28 mouse cellular contexts compared by ENCODE assay signal in genomic region chr8:41820605-41821395, GRCm38 (mm10).
DNase-seq lines count a peak whose midpoint lies in the region; ATAC-seq and TF ChIP-seq lines count a peak whose summit lies in the region.
"Had no signal": no experiment of that assay in that cellular context is flagged by ENCODE, and none has a peak within 500 bp of the region (broad histone marks: within the 10 kb centered on the region; RNA-seq: fewer than 3 reads in every experiment).

No protein-coding gene starts in this region.

- H3K4me1 ChIP-seq in intestine, postnatal 0 days (replicated peaks; ENCODE audit: control insufficient read depth, insufficient read depth, low read length): no peaks in the 10 kb centered on the region
- no peaks in the 10 kb centered on the region for H3K4me1 ChIP-seq in forebrain, embryonic 11.5 days (replicated peaks; ENCODE audit: control insufficient read depth, insufficient read depth, low read length)
- H3K4me1 ChIP-seq: forebrain, embryonic 13.5 days had no signal

- no peak for TF ChIP-seq CTCF in intestine, postnatal 0 days (IDR thresholded peaks at IDR 0.05; ENCODE audit: low read depth)

- H3K36me3 ChIP-seq in intestine, postnatal 0 days (ENCODE audit: control insufficient read depth, insufficient read depth): no peaks in the 10 kb centered on the region
- no peaks in the 10 kb centered on the region for H3K36me3 ChIP-seq in forebrain, embryonic 11.5 days (ENCODE audit: control insufficient read depth, insufficient read depth, low read length)
- H3K36me3 ChIP-seq: embryonic facial prominence, embryonic 10.5 days; embryonic facial prominence, embryonic 13.5 days; G1E had no signal

- intact Hi-C loops in heart, postnatal 10 days (cut with DNase I): loop anchor here (10.0 kb wide), 1 partner anchor 246 kb away; no protein-coding TSS in a partner anchor

- no peaks in the 10 kb centered on the region for H3K9me3 ChIP-seq in intestine, postnatal 0 days (ENCODE audit: control insufficient read depth)
- H3K9me3 ChIP-seq in forebrain, embryonic 11.5 days (ENCODE audit: control insufficient read depth, low read length): no peaks in the 10 kb centered on the region
- H3K9me3 ChIP-seq: embryonic facial prominence, embryonic 10.5 days; embryonic facial prominence, embryonic 13.5 days; forebrain, embryonic 13.5 days; G1E had no signal

- WGBS in intestine, postnatal 0 days: 57% methylated on average over 4 of the region's 4 CpGs
- 83% methylated on average over 4 of the region's 4 CpGs for WGBS in forebrain, embryonic 11.5 days

- ATAC-seq in hematopoietic stem cell, adult 5-6 weeks (replicated peaks in 1 of 2; ENCODE audit: insufficient read depth in 1 of 2, low FRiP score in 2 of 2, low TSS enrichment in 1 of 2, low read depth in 1 of 2, poor library complexity in 2 of 2, severe bottlenecking in 2 of 2): peak; percentile 50 to 57; a peak in 2 of 4 replicates
- ATAC-seq in intestine, postnatal 0 days: peak; percentile 65; the same call in 1 of the 2 replicates
- no peak for ATAC-seq in forebrain, embryonic 11.5 days (replicated peaks; ENCODE audit: low FRiP score)
- ATAC-seq: forebrain, embryonic 13.5 days; forebrain, embryonic 16.5 days; hindbrain, postnatal 0 days; inflammation-experienced regulatory T-cells, adult 6 months; Patski had no signal

- peak; percentile 18 for DNase-seq in 416B (ENCODE audit: low read depth)
- no peak for DNase-seq in forebrain, embryonic 11.5 days (ENCODE audit: low spot score)
- no peak for DNase-seq in heart, postnatal 10 days
- no peak for DNase-seq in spleen, adult 18-20 months
- DNase-seq: adrenal gland, postnatal 10 days; adrenal gland, postnatal 36 days; B cell, adult 2 months; cerebellum, adult 2 months; cerebellum, adult 9-11 months; cerebellum, postnatal 25 days; embryo, embryonic 11 days; gastrocnemius, postnatal 14 days; heart, postnatal 36 days; kidney, adult 18-20 months had no signal

- H3K27ac ChIP-seq in intestine, postnatal 0 days (ENCODE audit: low read depth, low read length): no peak overlapping the region
- no peak overlapping the region for H3K27ac ChIP-seq in forebrain, embryonic 11.5 days (ENCODE audit: low read depth, low read length)
- H3K27ac ChIP-seq: embryonic facial prominence, embryonic 10.5 days; embryonic facial prominence, embryonic 13.5 days; forebrain, embryonic 13.5 days; hindbrain, embryonic 14.5 days; hindbrain, postnatal 0 days had no signal

- H3K4me3 ChIP-seq in intestine, postnatal 0 days (ENCODE audit: low read depth, low read length): no peak overlapping the region
- H3K4me3 ChIP-seq in forebrain, embryonic 11.5 days (ENCODE audit: low read depth, low read length): no peak overlapping the region
- H3K4me3 ChIP-seq: embryonic facial prominence, embryonic 10.5 days; embryonic facial prominence, embryonic 13.5 days; erythroblast, embryonic 14.5 days; forebrain, embryonic 13.5 days had no signal

- no peak overlapping the region for H3K4me2 ChIP-seq in intestine, postnatal 0 days (replicated peaks; ENCODE audit: low read depth)
- H3K4me2 ChIP-seq in forebrain, embryonic 11.5 days (ENCODE audit: low read depth, low read length, severe bottlenecking): no peak overlapping the region
- H3K4me2 ChIP-seq: embryonic facial prominence, embryonic 13.5 days; forebrain, embryonic 13.5 days; heart, embryonic 11.5 days; hindbrain, embryonic 14.5 days had no signal

- no peaks in the 10 kb centered on the region for H3K27me3 ChIP-seq in intestine, postnatal 0 days (replicated peaks; ENCODE audit: control insufficient read depth, insufficient read depth, low read length)
- H3K27me3 ChIP-seq in forebrain, embryonic 11.5 days (ENCODE audit: control insufficient read depth, insufficient read depth, low read length): no peaks in the 10 kb centered on the region
- H3K27me3 ChIP-seq: CH12.LX; embryonic facial prominence, embryonic 13.5 days; forebrain, embryonic 13.5 days had no signal

- no peak overlapping the region for H3K9ac ChIP-seq in intestine, postnatal 0 days (ENCODE audit: low read depth, low read length)
- no peak overlapping the region for H3K9ac ChIP-seq in forebrain, embryonic 11.5 days (ENCODE audit: low read length)
- H3K9ac ChIP-seq: embryonic facial prominence, embryonic 13.5 days; forebrain, embryonic 13.5 days; hindbrain, embryonic 14.5 days had no signal
